Mouse (Mus musculus) Patski (cell line): Measurements from ENCODE around the gene Hes5. TPM values are rescaled to one million over a fixed set of nuclear protein-coding genes. Genes with fewer than 3 reads are reported as not detected.

Experiments used
- ATAC-seq: fragments of 100-300 bp; one replicate; pipeline ENCODE4 v1.8.0; 2021
- CTCF ChIA-PET: fragments of 350-600 bp; sonication (Branson Sonifier 250); formaldehyde crosslinking; loops from one replicate; lab custom pipeline; 2022; ENCODE audit warnings: inconsistent platforms; lab: Charles Lee
- POLR2A ChIA-PET: fragments of 350-600 bp; sonication (Branson Sonifier 250); formaldehyde crosslinking; loops from one replicate; lab custom pipeline; 2022; ENCODE audit warnings: antibody characterized with exemption, inconsistent platforms; lab: Charles Lee
- DNase-seq: peaks from one replicate; pipeline ENCODE4 v3.0.0-alpha.2; 2011; ENCODE audit warnings: low read depth, low spot score
- H3K27me3 ChIP-seq: fragments of 371-371 bp; one replicate; pipeline ENCODE4 v1.5.1; 2021
- CTCF ChIP-seq: fragments of 100-300 bp; IDR thresholded peaks from one replicate; pipeline ENCODE4 v1.5.1; 2021
- in situ Hi-C: fragments of 300-500 bp; cut with MboI; formaldehyde crosslinking; loops from 3 replicates; pipeline ENCODE4 v1.11.1; 2018; ENCODE audit warnings: low pct_unique_long_range_greater_than_20kb, mixed read lengths
- polyA plus RNA-seq: library from polyadenylated mRNA; unstranded; gene quantifications from one replicate; pipeline ENCODE4 v1.2.3, GENCODE M21; 2021

The Hes5 gene
- polyA plus RNA-seq, 1 experiment from 2014 or later = not detected

DNA sequence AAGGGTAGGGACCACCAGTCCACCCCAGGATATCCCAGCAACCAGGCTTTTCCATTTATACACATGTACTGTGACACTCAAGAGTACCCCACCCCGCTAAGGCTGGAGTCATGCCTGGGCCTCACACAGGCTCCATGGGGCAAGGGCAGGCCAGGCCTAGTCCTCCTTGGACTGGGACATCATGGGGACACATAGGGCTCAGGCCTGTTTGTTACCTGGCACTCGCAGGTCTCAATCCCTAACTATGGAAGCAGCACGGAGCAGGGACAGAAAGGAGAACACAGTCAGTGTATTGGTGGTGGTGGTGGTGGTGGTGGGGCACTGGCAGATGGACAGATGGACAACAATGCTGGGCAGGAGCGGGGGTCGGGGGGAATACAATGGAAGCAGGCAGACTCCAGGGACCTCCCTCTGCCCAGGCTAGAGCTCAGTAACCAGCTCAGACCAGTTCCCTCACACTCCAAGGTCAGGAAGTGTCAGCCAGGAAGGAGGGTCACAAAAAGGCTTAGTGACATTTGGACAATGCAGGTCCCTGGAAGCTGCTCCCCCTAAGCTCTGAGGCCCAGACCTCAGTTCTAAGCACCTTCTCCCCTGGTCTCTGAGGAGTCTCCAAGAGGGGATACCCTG lies 24.5 kb downstream of the Hes5 start:
- peaks cover 4% of the 10 kb centered on the region for H3K27me3 ChIP-seq
- DNase-seq (no peak), ATAC-seq (no peak)
- ChIA-PET POLR2A (interaction anchor here (1.2 kb wide), 1 partner anchor 80 kb away, joined by 3 read pairs; no protein-coding TSS in a partner anchor), CTCF (interaction anchor here (0.9 to 2.2 kb wide), 3 partner anchors 9 to 28 kb away, joined by 3 to 8 read pairs (median 4); no protein-coding TSS in a partner anchor)
- no peak for TF ChIP-seq CTCF
- in situ Hi-C loops = no loop called here

GRCm38 (mm10) chr4:154986096-154986495 lies 25.4 kb downstream of the Hes5 start:
- in situ Hi-C loops = no loop called here
- no peak for TF ChIP-seq CTCF
- CTCF ChIA-PET = interaction anchor here (0.9 to 1.2 kb wide), 2 partner anchors 9 to 20 kb away, joined by 3 to 4 read pairs; no protein-coding TSS in a partner anchor
- no peak for ATAC-seq
- no peak for DNase-seq
- POLR2A ChIA-PET = interaction anchor here (1.2 kb wide), 1 partner anchor 79 kb away, joined by 3 read pairs; no protein-coding TSS in a partner anchor
- peaks cover 4% of the 10 kb centered on the region for H3K27me3 ChIP-seq

GRCm38 (mm10) chr4:154986750-154987149 lies 26.0 kb downstream of the Hes5 start:
- ATAC-seq (no peak), DNase-seq (no peak)
- CTCF ChIA-PET = no interaction called here
- POLR2A ChIA-PET = no interaction called here
- in situ Hi-C loops = no loop called here
- no peak for TF ChIP-seq CTCF
- H3K27me3 ChIP-seq = peaks cover 4% of the 10 kb centered on the region

- ChIA-PET POLR2A (no interaction called here), CTCF (interaction anchor here (1.3 to 1.5 kb wide), 2 partner anchors 19 to 72 kb away, joined by 3 to 4 read pairs; partner anchors contain the start of gene Pex10)
- in situ Hi-C loops = no loop called here
- TF ChIP-seq CTCF = no peak
- H3K27me3 ChIP-seq = peaks cover 7% of the 10 kb centered on the region
- ATAC-seq (no peak), DNase-seq (no peak)
Observed at GRCm38 (mm10) chr4:154994876-154995275, 34.2 kb downstream of the Hes5 start.

- ChIA-PET CTCF (no interaction called here), POLR2A (no interaction called here)
- peaks cover 7% of the 10 kb centered on the region for H3K27me3 ChIP-seq
- no peak for TF ChIP-seq CTCF
- in situ Hi-C loops = no loop called here
- ATAC-seq (no peak), DNase-seq (no peak)
Observed at GRCm38 (mm10) chr4:154996572-154997154, 35.9 kb downstream of the Hes5 start.

DNA sequence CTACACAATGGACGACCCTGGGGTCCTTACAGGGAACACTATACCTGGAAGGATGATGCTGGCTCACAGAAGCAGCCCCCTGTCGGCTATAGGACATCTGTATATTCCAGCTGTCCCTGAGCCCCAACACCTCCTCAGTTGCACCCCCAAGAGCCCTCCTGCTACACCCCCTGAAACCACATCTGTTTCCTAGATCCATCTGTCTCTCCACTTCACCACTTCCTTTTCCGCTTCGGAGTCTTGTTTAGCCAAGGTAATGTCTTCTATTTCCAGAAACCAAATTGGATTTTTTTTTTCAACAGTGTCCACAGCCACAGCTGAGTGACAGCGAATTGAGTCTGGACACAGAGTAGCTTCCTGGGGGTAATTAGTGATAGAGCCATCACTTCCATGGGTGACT lies 38.7 kb downstream of the Hes5 start:
- ChIA-PET POLR2A (interaction anchor here (0.6 kb wide), 1 partner anchor 9 kb away, joined by 3 read pairs; no protein-coding TSS in a partner anchor), CTCF (no interaction called here)
- peaks cover 7% of the 10 kb centered on the region for H3K27me3 ChIP-seq
- TF ChIP-seq CTCF = no peak
- DNase-seq = no peak
- in situ Hi-C loops = no loop called here
- ATAC-seq = no peak

DNA sequence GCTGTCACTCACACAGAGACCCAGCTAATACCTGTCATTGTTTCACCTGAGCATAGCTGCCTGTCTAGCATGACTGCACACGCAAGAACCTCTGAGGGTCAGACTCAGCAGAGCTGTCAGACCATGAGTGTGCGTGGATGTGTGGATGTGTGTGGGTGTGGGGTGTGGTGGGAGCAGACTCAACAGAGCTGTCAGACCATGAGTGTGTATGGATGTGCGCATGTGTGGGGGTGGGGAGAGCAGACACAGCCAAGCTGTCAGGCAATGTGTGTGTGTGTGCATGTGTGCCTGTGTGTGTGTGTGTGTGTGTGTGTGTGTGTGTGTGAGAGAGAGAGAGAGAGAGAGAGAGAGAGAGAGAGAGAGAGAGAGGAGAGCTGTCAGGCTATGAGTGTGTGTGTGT lies 44.6 kb downstream of the Hes5 start:
- in situ Hi-C loops = no loop called here
- H3K27me3 ChIP-seq = no peaks in the 10 kb centered on the region

DNA sequence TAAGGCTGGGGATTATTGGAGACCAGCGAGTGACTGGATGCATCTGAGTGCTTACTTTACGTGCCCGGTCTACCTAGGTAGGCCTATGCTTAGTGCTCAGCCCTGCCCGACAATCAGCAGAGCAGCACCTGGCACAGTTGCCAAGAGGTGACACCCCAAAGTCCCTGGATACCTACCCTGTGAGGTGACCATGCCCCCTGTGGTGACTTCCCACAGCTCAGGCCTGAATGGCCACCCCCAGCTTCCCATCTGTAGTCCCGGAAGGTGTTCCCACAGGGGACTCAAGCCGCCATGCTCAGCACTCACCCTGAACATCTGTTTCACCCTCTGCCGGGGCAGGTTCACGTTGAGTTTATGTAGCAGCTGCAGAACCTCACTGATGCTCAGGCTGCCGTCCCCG lies 45.6 kb downstream of the Hes5 start:
- in situ Hi-C loops = no loop called here
- POLR2A ChIA-PET = interaction anchor here (0.6 kb wide), 1 partner anchor 176 kb away, joined by 5 read pairs; no protein-coding TSS in a partner anchor
- DNase-seq = no peak
- CTCF ChIA-PET = no interaction called here
- no peaks in the 10 kb centered on the region for H3K27me3 ChIP-seq
- no peak for ATAC-seq
- no peak for TF ChIP-seq CTCF

More for the DNA sequence above, 44.6 kb downstream of the Hes5 start:
- CTCF ChIA-PET = no interaction called here
- no peak for ATAC-seq
- POLR2A ChIA-PET = no interaction called here
- DNase-seq = no peak
- TF ChIP-seq CTCF = no peak

DNA sequence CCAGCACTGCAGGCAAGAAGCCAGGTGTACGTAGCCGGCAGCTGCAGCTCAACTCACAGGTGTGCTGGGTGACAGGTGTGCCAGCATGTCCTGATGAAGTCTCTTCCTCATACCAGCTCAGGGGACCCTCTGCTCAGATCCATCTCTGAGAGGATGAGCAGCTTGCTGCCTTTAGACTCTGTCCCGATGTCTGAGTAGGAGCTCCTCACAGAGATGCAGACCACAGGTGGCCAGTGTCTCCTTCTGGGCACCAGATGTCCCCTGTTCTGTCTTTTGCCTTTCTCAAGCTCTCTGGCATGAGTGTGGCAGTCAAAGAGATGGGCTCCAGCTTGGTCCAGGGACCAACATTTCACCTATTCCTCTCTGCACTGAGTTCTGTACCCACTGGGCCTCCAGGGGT lies 46.9 kb downstream of the Hes5 start:
- ChIA-PET CTCF (interaction anchor here (0.8 kb wide), 1 partner anchor 58 kb away, joined by 3 read pairs; no protein-coding TSS in a partner anchor), POLR2A (interaction anchor here (0.6 to 1.4 kb wide), 2 partner anchors 8 to 40 kb away, joined by 3 read pairs; no protein-coding TSS in a partner anchor)
- no peaks in the 10 kb centered on the region for H3K27me3 ChIP-seq
- DNase-seq (no peak), ATAC-seq (no peak)
- in situ Hi-C loops = no loop called here
- TF ChIP-seq CTCF = no peak

DNA sequence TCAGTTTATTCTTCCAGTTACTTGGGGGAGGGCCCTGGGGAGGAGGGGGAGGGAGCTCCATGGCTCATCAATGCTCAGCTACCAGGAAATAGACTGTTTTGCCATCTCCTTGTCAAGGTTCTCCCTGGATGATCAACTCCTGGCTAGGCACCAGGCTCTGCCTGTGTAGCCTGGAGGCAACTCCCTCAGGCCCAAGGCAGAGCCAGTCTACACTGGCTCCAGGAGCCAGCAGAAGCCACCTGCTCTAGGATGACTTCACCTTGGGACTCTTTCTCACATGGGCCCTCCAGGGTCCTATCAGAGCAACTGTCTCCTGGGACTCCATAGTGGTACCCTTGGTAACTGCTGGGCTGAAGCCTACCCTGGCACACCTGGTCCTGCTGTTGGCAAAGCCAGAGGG lies 47.4 kb downstream of the Hes5 start:
- TF ChIP-seq CTCF = no peak
- ChIA-PET CTCF (no interaction called here), POLR2A (interaction anchor here (0.6 to 1.4 kb wide), 2 partner anchors 9 to 40 kb away, joined by 3 read pairs; no protein-coding TSS in a partner anchor)
- no peaks in the 10 kb centered on the region for H3K27me3 ChIP-seq
- DNase-seq (no peak), ATAC-seq (no peak)
- in situ Hi-C loops = no loop called here

- no peak for ATAC-seq
- H3K27me3 ChIP-seq = no peaks in the 10 kb centered on the region
- in situ Hi-C loops = no loop called here
- no peak for DNase-seq
- no peak for TF ChIP-seq CTCF
- POLR2A ChIA-PET = interaction anchor here (1.4 kb wide), 1 partner anchor 10 kb away, joined by 3 read pairs; no protein-coding TSS in a partner anchor
- CTCF ChIA-PET = no interaction called here
Observed at GRCm38 (mm10) chr4:155009216-155009615, 48.5 kb downstream of the Hes5 start.
